Mouse (Mus musculus): ENCODE measurements around the gene Il5ra.

Gene Il5ra

GRCm38 (mm10) chr6:106748887-106749388 lies at the start of gene Il5ra:
Gene Il5ra, minus strand, starts transcription at chr6:106749037.
- no peak for DNase-seq (ENCODE audit: low read depth, low spot score)

DNA sequence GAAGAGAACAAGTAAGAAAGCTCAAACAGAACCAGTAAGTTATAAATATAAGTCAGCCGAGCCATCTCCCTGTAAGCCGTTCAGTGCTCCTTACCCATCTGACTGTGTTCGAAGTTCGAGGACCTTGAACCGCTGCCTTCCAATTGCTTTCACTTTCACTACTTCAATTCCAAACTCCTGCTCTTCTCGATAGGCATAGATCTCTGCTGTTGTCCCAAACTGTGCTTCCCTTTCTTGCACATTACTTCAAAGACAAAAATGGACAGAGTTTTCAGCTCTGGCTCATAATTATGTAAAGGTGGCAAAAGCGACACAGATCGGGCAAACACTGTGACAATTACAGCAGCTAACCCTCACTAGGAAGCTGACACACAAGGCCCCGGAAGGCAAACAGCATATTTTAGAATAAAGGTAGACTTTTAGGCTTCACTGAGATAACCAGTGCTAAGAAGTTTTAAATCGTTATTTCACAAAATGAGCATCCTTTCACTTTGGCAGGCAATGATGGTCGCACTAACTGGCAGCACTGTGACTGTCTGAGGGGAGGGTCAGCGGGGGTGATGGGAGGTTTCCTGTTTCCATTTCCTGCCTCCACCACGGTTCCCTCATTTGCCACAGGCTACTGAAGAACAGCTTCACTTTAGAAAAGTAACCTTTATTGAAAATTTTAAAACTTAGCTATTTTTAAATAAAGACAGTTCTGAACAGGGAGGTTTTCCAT lies 45.4 kb upstream of the Il5ra start:
- no peak for DNase-seq (ENCODE audit: low read depth, low spot score)

DNA sequence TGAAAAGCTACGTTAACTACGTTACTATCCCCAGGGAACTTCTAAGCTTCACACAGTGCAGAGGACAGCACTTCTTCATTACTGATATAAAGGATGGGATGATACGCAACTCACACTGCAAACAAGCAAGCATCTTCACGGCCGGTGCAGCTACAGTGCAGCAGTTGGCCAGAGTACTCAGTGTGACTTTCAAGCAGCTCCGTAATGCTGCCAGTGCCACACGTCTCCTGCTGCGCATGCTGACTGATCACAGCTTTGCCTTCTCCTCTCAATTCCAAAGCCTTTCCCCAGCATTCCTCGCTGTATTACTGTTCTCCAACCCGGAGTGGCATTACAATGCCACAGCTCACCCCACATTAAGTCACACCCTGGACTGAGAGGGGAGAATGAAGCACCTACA lies 44.8 kb upstream of the Il5ra start:
- DNase-seq (ENCODE audit: low read depth, low spot score) = no peak

GRCm38 (mm10) chr6:106793088-106793487 lies 44.3 kb upstream of the Il5ra start:
- DNase-seq (ENCODE audit: low read depth, low spot score) = no peak

DNA sequence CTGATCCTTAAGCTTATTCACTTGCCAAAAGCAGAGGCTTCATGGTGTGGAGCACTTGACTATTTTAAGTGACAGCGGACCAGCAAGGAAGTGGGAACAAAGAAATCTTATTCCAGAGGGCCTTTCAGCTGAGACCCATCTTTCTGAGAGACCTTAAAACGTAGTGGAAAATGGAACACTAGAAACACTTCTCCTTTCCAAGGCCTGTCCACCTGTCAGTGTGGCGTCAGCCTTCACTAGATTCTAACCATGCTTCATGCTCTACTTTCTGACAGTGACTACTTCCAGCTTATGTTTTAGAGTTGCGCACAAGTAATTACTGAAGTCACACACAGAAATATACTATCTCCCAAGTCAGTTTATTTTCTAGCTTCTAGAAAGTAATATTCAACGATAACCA lies 43.6 kb upstream of the Il5ra start:
- DNase-seq (ENCODE audit: low read depth, low spot score) = no peak

DNA sequence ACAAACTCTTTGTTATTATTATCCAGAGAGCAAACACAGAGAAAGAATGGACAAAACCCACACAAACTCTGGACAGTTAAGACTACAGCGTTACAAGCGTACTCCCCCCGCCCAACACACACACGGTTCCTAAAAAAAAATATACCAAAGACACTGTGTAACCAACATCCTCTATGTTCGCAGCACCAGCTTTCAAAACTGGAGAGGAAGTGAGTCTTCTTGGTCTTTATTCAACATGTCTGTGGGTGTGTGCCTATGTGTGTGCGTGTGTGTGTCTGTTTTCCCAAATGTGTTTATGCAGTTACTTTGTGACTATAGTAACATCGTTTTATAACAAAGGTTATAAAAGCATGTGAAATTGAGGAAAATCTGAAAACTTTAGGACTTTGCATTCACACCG lies 42.6 kb upstream of the Il5ra start:
- no peak for DNase-seq (ENCODE audit: low read depth, low spot score)

DNA sequence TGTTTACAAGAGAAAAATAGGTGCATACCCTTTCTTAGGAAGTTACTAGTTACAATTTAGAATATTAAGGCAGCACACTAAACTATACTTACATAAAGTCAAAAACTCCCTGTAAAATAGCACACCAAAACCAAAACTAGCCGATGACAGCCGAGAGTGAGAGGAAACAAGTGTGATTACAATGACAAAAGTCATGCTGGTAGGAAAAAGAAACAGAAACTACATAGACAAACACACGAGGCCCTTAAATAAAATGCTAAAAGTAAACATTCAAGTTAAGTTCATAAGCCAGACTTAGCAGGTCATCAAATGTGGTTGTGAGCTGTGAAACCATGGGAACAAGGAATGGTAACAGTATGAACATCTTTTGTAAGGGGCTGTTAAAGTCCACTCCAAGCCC lies 38.3 kb upstream of the Il5ra start:
- no peak for DNase-seq (ENCODE audit: low read depth, low spot score)

DNA sequence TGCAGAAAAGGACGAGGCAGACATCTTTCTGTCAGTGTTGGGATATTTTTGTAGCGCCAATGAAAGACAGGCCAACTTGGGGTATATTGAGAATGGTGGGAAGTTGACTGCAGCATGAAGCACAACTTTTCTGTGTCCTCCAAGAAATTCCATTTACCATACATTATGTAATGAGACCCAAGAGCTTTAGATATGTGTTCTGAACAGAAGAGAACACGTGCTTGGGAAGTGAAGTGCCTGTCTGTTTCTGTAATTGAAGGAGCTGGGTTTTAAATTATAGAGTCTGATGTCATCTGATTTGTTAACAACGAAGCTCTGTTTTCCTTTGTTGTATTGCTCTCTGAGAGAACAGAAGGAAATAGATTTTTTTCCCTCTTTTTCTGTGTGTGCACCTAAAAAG lies 21.2 kb upstream of the Il5ra start:
- no peak for DNase-seq (ENCODE audit: low read depth, low spot score)

DNA sequence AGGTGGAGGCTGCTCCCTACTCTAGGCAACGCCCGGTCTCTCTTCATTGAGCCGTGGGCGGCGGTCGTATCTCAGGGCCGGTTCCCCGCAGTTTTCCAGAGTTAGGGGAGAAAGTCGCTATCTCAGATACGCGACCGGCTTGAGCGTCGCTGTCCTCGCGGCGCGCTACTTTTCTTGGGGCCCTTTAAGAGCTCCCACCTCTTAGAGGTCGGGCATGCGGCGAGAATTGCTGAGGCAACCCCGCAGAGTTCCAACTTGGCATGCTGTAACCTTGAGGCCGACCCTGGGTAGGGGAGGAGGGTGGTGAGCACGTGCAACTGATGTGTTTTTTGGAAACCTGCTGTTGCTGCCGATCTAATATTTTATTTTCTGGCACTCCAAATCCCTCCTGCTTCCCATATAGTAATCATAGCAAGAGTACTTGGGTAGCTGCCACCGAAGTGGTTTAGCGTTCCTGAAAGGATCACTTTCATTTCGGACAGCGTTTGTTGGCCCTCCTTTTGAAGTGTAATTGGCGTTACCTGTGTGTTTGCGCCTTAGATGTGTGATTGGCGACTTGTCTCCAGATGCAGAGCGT lies 20.5 kb upstream of the Il5ra start:
- DNase-seq (ENCODE audit: low read depth, low spot score) = peak; percentile 43

GRCm38 (mm10) chr6:106768640-106769289 lies 19.9 kb upstream of the Il5ra start, which contains the start of gene Trnt1:
Gene Trnt1, plus strand, starts transcription at chr6:106769120.
- peak; percentile 99 for DNase-seq (ENCODE audit: low read depth, low spot score)

DNA sequence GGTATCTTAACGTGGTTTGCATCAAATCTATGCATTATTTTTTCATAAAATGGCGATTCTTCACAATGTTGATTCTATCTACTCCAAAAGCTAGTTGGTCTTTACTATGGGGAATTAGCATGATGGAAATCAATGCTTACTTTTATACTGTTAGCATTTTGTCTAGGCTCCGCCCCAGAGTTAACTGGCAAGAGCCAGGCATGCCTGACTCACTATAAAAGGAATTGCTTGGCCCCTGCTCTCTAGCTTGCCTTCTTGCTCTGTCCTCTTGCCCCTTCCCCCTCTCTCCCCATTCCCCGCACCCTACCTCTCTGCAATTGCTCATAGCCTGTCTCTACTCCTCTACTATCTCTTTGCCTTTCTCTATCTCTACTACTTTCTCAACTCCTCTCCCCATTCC lies 17.9 kb upstream of the Il5ra start:
- DNase-seq (ENCODE audit: low read depth, low spot score) = peak; percentile 56

GRCm38 (mm10) chr6:106765892-106766291 lies 17.1 kb upstream of the Il5ra start:
- DNase-seq (ENCODE audit: low read depth, low spot score) = no peak

DNA sequence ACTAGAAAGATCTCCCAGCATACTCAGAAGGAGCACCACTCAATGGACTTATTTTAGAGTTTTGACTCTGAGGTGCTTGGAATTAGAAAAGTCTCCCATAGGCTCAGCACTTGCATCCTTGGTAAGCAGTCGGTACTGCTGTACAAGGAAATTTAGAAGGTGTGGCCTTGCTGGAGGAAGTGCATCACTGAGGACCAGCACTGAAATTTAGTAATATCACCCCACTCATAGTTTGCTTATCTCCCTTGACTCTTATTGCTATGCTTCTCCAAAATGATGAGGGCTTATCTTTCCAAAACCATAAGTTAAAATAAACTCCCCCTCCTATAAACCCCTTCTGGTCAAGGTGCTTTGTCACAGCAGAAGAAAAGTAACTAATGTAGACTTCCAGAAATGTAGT lies 12.6 kb upstream of the Il5ra start:
- no peak for DNase-seq (ENCODE audit: low read depth, low spot score)

- no peak for DNase-seq (ENCODE audit: low read depth, low spot score)
These were observed 11.8 kb upstream of the Il5ra start for GRCm38 (mm10) chr6:106760473-106761218.

GRCm38 (mm10) chr6:106758299-106758698 lies 9.5 kb upstream of the Il5ra start:
- no peak for DNase-seq (ENCODE audit: low read depth, low spot score)

DNA sequence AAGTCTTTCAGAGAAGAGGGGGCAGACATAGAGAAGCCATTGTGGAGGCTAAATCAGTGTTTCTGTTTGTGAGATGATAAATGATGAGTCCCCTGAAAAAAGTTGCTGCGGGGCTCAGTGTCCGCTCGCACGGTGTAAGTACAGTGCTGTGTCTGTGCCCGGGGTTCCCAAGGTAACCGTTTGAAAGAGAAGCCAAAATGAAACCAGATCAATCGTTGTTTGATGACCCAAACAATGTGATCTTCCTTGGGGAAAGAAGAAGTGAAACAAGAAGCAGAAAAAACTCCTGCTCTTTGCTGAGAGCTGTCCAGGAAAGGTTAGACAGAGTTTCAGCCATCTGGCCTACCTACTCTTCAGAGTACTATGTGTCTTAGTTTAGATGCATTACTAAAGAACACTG lies 1.5 kb upstream of the Il5ra start:
- DNase-seq (ENCODE audit: low read depth, low spot score) = no peak

GRCm38 (mm10) chr6:106747804-106748203 lies 1.0 kb downstream of the Il5ra start:
- DNase-seq (ENCODE audit: low read depth, low spot score) = no peak

DNA sequence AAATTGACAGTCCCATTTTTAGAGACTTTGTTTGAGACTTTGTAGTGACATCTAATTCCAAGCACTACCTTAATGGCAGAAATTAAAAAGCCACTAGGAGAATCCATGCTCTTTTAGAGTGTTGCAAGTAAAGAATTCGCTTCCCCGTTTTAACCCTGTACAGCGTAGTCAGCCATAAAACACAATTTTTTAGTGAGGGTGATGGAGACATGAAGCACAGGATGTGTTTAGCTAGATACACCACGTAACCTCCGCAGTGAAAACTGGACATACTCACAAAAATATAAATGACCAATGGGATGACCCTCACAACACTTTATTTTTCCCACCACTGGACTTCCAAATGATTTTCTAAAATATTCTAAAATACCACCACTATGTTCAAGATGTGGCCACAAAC lies 1.6 kb downstream of the Il5ra start:
- no peak for DNase-seq (ENCODE audit: low read depth, low spot score)

DNA sequence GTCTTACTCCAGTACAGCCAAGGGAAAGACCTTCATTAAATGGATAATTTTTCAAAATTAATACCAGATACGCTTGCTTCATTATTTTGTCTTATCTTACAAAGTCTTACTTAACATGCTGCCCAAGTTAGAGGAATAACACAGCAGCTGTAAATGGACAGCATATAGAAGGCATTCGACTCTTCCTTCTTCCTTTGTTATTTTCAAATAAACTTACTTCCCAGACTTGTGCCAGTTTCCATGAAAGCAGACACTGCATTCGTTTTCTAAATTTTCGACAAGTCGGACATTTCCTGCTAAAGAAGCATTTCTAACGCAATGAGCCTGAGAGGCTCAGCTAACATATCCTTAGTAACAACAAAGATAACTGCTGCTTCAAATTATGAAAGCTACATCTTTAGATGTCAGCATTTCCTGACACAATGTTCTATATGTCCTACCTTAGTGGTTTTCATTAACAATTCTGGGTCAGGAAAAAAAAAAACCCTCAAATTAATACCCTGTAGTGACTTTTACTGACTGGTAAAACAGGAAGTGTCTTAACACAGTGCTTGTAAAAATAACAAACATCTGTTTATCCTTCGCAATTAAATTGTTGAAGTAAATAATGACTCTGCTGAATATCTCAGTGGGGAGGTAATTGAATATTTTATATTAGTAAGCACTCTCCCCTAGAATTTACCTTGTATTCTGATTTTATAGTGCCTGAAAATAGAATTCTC lies 3.0 kb downstream of the Il5ra start:
- DNase-seq (ENCODE audit: low read depth, low spot score) = no peak

DNA sequence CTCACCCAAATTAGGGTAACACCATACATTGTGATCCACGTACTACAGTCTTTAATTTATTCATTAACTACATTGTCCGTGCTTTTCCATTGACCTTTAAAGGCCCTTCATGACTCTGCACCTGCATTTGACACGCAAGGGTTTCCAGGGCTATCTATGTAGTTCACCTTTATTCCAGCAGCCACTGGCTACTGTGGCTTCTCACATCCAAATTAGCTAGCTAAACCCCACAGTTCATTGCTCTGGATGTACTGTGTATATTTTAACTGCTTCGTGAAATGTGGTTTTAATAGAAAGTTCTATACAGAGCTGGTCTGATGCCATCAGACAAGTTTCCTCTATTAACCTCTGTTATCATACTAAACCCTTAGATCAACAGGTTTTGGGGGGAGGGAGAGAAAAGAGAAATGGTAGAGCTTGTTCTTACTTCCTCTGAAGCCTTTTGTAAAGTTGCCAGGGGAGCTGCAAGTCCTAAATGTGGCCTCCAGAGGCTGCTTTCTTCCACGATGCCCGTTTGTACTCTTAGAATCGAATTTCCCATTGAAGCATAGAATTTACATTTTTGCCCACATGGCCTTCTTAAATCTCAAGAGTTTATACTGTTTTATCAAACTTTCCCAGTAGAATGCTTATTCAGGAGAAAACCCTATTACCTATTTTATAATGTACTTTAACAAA lies 5.1 kb downstream of the Il5ra start:
- DNase-seq (ENCODE audit: low read depth, low spot score) = no peak

DNA sequence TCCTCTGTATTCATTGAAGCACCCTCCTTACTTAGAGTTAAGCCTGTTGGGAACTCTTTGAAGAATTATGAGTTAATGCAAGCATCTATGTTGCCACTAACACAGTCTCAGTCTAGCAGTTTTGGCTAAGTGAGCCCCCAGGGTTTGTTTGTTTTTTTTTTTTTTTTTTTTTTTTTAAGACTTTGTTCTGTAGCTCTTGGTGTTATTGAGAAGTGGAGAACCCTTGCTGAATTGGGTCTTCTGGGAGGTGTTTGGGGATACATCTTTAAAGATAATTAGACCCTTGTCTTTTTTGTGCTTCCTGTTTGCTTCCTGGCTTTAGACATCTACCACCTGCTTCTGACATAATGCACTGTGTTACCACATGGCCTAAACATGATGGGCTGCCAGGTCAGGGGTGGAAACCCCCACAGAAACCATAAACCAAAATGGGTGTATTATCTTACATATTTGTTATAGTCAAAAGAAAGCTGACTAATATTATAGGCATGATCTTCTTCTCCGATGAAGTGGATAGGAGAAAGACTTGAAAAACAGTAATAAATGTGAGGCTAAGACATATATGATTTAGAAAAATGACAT lies 8.5 kb downstream of the Il5ra start:
- DNase-seq (ENCODE audit: low read depth, low spot score) = no peak
